Mouse (Mus musculus) stomach, postnatal 0 days (tissue): ENCODE results near the gene Mutyh.

Experiments used
- CTCF ChIP-seq: IDR thresholded peaks from 2 replicates; pipeline ENCODE4 v1.5.1; 2016; ENCODE audit warnings: antibody characterized with exemption, low read depth, mild to moderate bottlenecking, moderate library complexity
- EP300 ChIP-seq: optimal IDR thresholded peaks from 2 replicates; pipeline ENCODE3; 2016; ENCODE audit warnings: antibody characterized with exemption

- TF ChIP-seq CTCF (no peak), EP300 (no peak)
Measured at GRCm38 (mm10) chr4:116821694-116822016, 14.1 kb downstream of the Mutyh start, which contains the start of gene Hpdl.
